Mouse (Mus musculus) cerebellum, adult (tissue): ENCODE results near the gene Adgrg1.

ENCODE experiments used
- ATAC-seq: cut with Nextera tagmentation; 2 replicates; pipeline ENCODE4 v1.9.2; 2017; ENCODE audit warnings: mild to moderate bottlenecking, moderate library complexity, mixed read lengths; ENCODE audit not compliant: insufficient number of reproducible peaks, low FRiP score, low TSS enrichment

Gene Adgrg1

GRCm38 (mm10) chr8:94994510-94994909 is 20.0 kb downstream of the Adgrg1 start:
- ATAC-seq, result no peak

DNA sequence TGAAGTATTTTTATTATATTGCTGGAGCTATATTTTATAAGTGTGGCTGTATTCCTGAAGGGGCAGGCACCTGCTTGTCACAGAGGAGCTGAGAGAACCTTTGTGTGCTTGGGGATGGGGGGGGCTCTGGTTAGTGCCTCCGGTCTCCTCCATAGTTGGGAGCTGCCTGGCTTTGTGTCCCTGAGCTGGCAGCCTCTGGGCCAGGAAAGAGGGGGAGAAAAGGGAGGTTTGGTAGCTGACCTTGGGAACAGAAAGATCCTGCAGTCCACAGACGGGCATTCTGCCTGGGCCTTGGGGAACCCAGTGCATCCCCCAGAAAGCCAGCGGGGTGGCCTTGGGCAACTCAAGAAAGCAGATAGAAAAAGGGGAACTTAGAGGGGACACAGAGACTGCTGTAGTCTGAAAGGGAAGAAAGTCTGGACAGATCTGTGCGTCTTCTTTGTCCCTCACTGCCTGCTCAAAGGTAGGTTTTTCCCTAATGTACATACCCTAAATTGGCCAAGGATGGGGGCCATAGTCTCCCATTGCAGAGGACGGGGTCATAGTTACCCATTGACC is 20.9 kb downstream of the Adgrg1 start:
- no peak for ATAC-seq

DNA sequence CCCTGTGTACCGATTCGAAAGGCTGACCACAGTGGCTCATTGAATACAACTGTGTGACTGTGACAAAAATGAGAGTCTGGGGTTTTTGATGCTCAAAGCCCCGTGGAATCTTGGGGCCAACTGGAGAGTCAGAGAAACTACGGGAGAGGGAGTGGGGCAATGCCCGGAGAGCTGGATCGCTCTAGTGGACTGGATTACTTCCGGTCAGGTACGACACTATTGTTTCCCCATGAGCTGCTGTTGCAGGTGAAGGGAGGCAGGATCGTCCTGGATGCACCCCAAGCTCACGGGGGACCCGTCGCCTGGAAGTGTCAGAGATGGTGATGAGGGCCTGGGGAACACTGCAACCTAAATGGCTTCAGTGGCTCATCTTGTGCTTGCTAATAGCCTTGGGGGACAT is 21.5 kb downstream of the Adgrg1 start:
- ATAC-seq, result no peak

DNA sequence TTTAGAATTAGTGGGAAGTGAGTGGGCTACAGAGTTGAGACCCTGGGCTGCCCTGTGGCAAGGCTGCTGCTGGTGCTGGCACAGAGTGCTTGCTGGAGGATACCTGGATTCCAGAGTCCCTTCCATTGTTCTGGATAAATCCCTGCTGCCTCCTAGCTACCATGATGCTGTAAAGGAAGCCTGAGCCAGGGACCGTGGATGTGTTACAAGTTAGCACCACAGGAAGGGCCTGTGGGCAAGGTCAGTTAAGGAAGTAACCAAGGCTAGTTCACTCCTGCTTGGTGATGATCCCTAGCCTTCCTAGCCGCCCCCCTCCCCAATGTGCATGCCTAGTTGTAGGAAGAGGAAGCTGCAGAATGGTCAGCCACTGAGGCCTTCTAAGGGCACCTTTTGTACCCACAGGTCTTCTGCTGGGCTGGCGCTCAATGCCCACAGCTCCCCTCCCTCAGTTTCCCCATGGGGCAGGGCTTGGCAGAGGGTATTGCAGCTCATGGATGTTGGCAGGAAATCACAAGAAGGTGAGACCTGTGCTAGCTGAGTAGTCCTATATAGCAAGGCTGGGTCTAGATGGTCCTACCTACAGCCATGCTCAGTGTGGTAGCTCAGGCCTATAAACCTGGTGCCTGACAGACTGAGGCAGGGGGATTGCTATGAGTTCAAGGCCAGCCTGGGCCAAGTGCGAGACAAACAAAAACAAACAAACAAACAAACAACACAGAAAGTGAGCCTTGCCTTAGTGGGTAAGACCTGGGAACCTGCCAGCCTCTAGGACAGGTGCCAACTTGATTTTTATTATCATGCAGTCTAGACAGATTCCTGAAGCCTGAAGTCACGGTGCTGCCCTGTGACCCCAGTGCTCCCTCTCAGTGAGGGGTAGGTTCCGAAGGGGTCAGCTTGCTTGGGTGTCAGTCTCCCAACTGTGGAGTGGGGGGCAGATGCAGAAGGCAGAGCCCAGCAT is 22.6 kb downstream of the Adgrg1 start:
- no peak for ATAC-seq

DNA sequence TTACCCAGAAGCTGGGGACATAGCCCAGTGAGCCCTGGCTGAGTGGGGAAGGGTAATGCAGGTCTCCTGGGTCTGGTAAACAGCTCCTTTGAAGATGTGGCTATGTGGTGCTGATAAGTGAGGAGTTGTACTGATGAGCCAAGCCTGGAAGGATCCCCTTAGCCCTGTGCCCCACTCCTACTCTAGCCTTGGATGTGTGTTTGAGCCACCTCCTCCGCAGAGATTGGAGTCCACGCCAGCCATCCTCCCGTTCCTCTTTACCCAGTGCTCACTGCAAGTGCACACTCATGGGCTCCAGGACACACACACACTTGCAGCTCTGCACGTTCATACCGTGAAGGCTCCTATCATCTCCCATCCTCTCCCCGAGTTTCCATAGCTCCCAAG is 23.3 kb downstream of the Adgrg1 start:
- no peak for ATAC-seq

DNA sequence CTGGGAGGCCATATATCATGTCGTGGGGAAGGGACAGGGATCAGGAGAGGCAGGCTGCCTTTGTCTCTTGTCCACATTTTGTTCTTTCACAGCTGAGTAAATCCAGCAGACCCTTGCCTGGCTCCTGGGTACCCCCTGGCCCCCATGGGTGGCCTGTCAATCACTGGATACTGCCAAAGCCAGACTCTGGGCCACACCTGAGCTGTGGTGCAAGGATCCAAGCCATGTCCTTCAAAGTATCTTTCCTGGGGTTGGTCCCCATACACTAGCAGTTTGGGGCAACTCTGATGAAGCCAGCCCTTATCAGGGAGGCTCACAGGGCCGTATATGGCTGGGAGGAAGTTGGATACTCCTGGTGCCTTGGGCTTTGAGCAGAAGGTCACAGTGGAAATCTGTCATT is 23.9 kb downstream of the Adgrg1 start:
- no peak for ATAC-seq

GRCm38 (mm10) chr8:94999004-94999403 is 24.5 kb downstream of the Adgrg1 start:
- ATAC-seq, result no peak

GRCm38 (mm10) chr8:94999956-95000355 is 25.4 kb downstream of the Adgrg1 start:
- ATAC-seq, result no peak

- no peak for ATAC-seq
Observed at GRCm38 (mm10) chr8:95000684-95001083, 26.1 kb downstream of the Adgrg1 start.

- no peak for ATAC-seq
Observed at GRCm38 (mm10) chr8:95001165-95001564, 26.6 kb downstream of the Adgrg1 start.

- peak; percentile 54 for ATAC-seq
Observed at GRCm38 (mm10) chr8:95001655-95002054, 27.1 kb downstream of the Adgrg1 start.

DNA sequence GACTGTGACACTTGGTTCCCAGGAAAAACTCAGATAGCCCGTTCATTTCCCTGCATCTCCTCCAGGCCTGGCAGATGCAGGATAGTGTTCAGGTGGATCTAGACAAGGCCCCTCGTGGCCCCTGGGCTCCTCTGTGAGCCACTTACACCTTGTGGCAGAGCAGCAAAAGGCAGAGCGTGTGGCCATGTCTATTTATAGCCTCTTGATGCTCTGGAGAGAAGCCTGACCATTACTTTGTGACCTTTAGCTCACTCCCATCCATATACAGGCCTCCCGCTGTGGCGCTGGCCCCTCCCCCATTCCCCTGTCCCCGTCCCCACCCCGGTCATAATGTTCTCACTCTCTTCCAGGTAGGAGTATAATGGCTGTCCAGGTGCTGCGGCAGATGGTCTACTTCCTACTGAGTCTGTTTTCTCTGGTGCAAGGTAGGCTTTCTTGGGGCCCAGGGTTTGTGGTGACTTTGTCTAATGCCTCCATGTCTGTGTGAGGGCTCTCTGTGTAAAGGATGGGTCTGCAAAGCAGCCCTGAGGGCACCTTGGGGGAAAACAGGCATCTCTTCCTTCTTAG is 27.6 kb downstream of the Adgrg1 start:
- ATAC-seq, result peak; percentile 18; the same call in 1 of the 2 replicates

GRCm38 (mm10) chr8:95012442-95012919 is 37.9 kb downstream of the Adgrg1 start:
- ATAC-seq, result no peak

- ATAC-seq, result no peak
Observed at GRCm38 (mm10) chr8:95015866-95016265, 41.3 kb downstream of the Adgrg1 start.

GRCm38 (mm10) chr8:95016684-95017083 is 42.1 kb downstream of the Adgrg1 start:
- ATAC-seq, result no peak

DNA sequence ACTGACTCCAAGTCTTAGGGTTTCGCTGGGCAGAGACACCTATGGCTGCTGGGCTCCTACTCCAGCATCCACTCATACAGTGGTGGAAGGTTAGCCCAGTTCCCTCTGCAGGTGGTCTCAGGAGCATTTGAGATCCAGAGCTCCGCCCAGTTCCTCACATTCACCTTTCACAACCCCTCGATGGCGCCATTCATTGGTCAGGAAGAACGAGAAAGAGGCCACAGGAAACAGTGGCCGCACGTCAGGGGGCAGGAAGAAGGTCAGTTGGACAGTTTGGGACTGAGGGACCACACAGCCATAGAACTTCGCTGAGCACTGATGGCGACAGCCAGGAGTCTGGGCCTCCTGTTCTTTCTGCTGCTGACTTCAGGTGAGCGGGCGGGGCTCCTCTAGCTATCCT is 42.9 kb downstream of the Adgrg1 start, which contains the start of gene Adgrg3:
TSS of gene Adgrg3 (plus strand) at position 242 of the 400 bp plus-strand sequence.
- ATAC-seq, result no peak

GRCm38 (mm10) chr8:95017969-95018635 is 43.6 kb downstream of the Adgrg1 start:
- no peak for ATAC-seq

- ATAC-seq, result no peak
Observed at GRCm38 (mm10) chr8:95020293-95020777, 45.8 kb downstream of the Adgrg1 start.

DNA sequence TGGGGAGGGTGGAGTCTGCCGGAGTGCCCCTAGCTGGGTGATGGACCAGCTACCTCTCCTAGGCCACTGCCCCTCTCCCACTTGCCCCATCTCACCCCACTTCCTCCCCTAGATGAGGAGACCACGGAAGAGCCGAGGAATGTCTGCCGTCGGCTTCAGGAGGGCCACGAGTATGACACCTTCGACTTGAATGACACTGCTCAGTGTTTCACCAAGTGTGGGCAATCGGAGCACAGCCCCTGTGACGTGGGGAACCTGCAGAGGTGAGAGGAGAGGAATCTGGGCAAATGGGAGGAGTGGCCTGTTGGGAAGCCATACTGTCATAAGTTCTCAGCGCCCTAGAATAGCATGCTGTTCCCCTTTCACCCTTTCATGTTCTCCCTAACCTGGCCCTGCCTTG is 46.3 kb downstream of the Adgrg1 start:
- ATAC-seq, result no peak

DNA sequence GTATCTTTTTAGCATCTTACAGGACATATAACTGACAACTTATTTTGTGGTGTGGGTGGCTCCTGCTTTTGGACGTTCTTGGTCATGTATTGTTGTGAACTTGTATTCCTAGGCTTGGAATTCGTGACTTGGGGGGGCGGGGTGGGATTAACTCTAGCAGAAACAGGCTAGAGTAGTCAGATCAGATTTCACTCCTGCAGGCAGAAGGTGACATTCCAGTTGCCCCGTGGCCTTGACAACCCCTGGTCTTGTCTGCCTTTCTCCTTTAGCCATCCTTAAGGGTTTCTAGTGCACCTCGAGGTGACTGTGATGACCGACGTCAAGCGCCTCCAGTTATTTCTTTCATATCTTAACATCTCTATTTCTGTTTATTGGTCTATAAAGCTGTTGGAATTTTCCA is 48.6 kb downstream of the Adgrg1 start:
- ATAC-seq, result no peak

DNA sequence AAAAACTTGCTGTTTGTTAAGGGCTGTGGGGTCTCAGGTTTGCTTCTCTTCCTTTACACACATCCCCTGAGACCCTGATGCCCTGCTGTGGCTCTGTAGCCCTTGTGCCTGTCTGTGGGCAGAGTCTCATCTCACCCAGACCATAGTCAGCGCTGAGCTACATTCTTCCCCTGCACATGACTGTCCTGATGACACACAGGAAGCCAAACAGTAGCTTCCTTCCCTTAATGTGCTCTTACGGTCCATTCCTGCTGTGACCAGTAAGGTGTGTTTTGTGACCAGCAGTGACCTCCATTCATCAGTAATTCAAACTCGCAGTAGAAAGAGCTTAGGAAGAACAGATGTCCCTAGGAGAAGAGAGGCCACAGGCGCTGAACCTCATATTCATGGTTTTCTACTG is 49.8 kb downstream of the Adgrg1 start:
- no peak for ATAC-seq
